Mouse (Mus musculus): ENCODE results near the gene Cul5. TPM values are rescaled to one million over a fixed set of nuclear protein-coding genes. Genes with fewer than 3 reads are reported as not detected.

Gene Cul5
- polyA plus RNA-seq, 1 experiment from 2014 or later: 39.2 TPM

Other genes with a start within 250 kb of the Cul5 start
- 9.5 and 12.1 TPM in 2 replicates for gene Atm, start 133.3 kb downstream of the Cul5 start, polyA plus RNA-seq (2015; fragmentation: Nextera tagmentation; extraction: Ambion mirVana)
- gene Npat, start 133.0 kb downstream of the Cul5 start, polyA plus RNA-seq (2015; fragmentation: Nextera tagmentation; extraction: Ambion mirVana): 11.8 and 12.2 TPM in 2 replicates
- 127 and 142 TPM in 2 replicates for gene Acat1, start 59.6 kb downstream of the Cul5 start, polyA plus RNA-seq (2015; fragmentation: Nextera tagmentation; extraction: Ambion mirVana)
- 4.3 and 5.1 TPM in 2 replicates for gene Rab39, start 36.2 kb upstream of the Cul5 start, polyA plus RNA-seq (2015; fragmentation: Nextera tagmentation; extraction: Ambion mirVana)
- gene Slc35f2, start 101.5 kb upstream of the Cul5 start, polyA plus RNA-seq (2015; fragmentation: Nextera tagmentation; extraction: Ambion mirVana): 16.3 and 17.0 TPM in 2 replicates
- 3.1 and 7.5 TPM in 2 replicates for gene Sln, start 180.2 kb upstream of the Cul5 start, polyA plus RNA-seq (2015; fragmentation: Nextera tagmentation; extraction: Ambion mirVana)

Data from neural tube, embryonic 13.5 days (tissue).